In genomic region chr1:23763726-23764125, GRCm38 (mm10) we compare ENCODE assay signal across 8 mouse cellular contexts. TPM values are rescaled to one million over a fixed set of nuclear protein-coding genes. Genes with fewer than 3 reads are reported as not detected.
DNase-seq lines count a peak whose midpoint lies in the region; ATAC-seq and TF ChIP-seq lines count a peak whose summit lies in the region.

No protein-coding gene starts in this region.

- no peak overlapping the region for H3K27ac ChIP-seq in heart, embryonic 11.5 days (ENCODE audit: low read depth, low read length)
- H3K27ac ChIP-seq in heart, adult 2 months, result no peak overlapping the region
- no peak overlapping the region for H3K27ac ChIP-seq in forebrain, postnatal 0 days (ENCODE audit: low read depth, low read length)
- no peak overlapping the region for H3K27ac ChIP-seq in limb, embryonic 11.5 days (replicated peaks; ENCODE audit: low read depth, low read length)
- H3K27ac ChIP-seq in neural tube, embryonic 12.5 days, result no peak overlapping the region

- TF ChIP-seq CTCF in heart, adult 2 months (IDR thresholded peaks at IDR 0.05), result no peak
- 0 out of 2 replicates have a peak, but pooled peaks have one; percentile 24 for TF ChIP-seq CTCF in forebrain, postnatal 0 days (IDR thresholded peaks at IDR 0.05; ENCODE audit: low read depth)

- intact Hi-C loops in heart, adult 2 months (cut with DNase I), result loop anchor here (2.0 to 5.0 kb wide), 3 partner anchors 29 to 409 kb away; no protein-coding TSS in a partner anchor

- ATAC-seq in heart, embryonic 11.5 days (replicated peaks; ENCODE audit: insufficient number of reproducible peaks, low FRiP score, low TSS enrichment), result no peak
- no peak for ATAC-seq in forebrain, postnatal 0 days
- no peak for ATAC-seq in limb, embryonic 11.5 days (ENCODE audit: insufficient number of reproducible peaks, low FRiP score, low TSS enrichment, low read depth)
- no peak for ATAC-seq in neural tube, embryonic 12.5 days (ENCODE audit: low FRiP score, low read depth)

- no peak overlapping the region for H3K4me3 ChIP-seq in heart, embryonic 11.5 days (ENCODE audit: low read depth, low read length)
- no peak overlapping the region for H3K4me3 ChIP-seq in heart, adult 2 months
- peak overlapping the region; percentile 77 for H3K4me3 ChIP-seq in forebrain, postnatal 0 days (ENCODE audit: low read depth, low read length)
- H3K4me3 ChIP-seq in limb, embryonic 11.5 days (ENCODE audit: low read depth, low read length), result no peak overlapping the region
- H3K4me3 ChIP-seq in neural tube, embryonic 12.5 days, result peak overlapping the region; percentile 67

- H3K27me3 ChIP-seq in heart, embryonic 11.5 days (ENCODE audit: control insufficient read depth, insufficient read depth, low read length), result peaks cover 50% of the 10 kb centered on the region
- H3K27me3 ChIP-seq in heart, adult 2 months (ENCODE audit: control insufficient read depth, insufficient read depth, low read length), result peaks cover 12% of the 10 kb centered on the region; the same call in 1 of the 2 replicates
- peaks cover 7% of the 10 kb centered on the region; the same call in 1 of the 2 replicates for H3K27me3 ChIP-seq in forebrain, postnatal 0 days (ENCODE audit: insufficient read depth, low read length)
- H3K27me3 ChIP-seq in limb, embryonic 11.5 days (ENCODE audit: control insufficient read depth, insufficient read depth, low read length), result peaks cover 33% of the 10 kb centered on the region
- peaks cover 33% of the 10 kb centered on the region for H3K27me3 ChIP-seq in neural tube, embryonic 12.5 days (replicated peaks)

- H3K9me3 ChIP-seq in heart, embryonic 11.5 days (replicated peaks; ENCODE audit: control insufficient read depth, low read length), result no peaks in the 10 kb centered on the region
- no peaks in the 10 kb centered on the region for H3K9me3 ChIP-seq in forebrain, postnatal 0 days (ENCODE audit: low read length)
- H3K9me3 ChIP-seq in limb, embryonic 11.5 days (ENCODE audit: control insufficient read depth, low read length), result no peaks in the 10 kb centered on the region
- H3K9me3 ChIP-seq in neural tube, embryonic 12.5 days, result no peaks in the 10 kb centered on the region

- H3K4me2 ChIP-seq in heart, embryonic 11.5 days, result peak overlapping the region; percentile 98
- peak overlapping the region; percentile 89 for H3K4me2 ChIP-seq in forebrain, postnatal 0 days (ENCODE audit: low read depth)
- no peak overlapping the region for H3K4me2 ChIP-seq in limb, embryonic 11.5 days (ENCODE audit: low read depth, severe bottlenecking)
- H3K4me2 ChIP-seq in neural tube, embryonic 12.5 days (replicated peaks), result peak overlapping the region; percentile 94

- H3K79me2 ChIP-seq in heart, adult 2 months (replicated peaks; ENCODE audit: control insufficient read depth, insufficient read depth, low read length), result no peaks in the 10 kb centered on the region

- no peak for DNase-seq in heart, adult 2 months
- DNase-seq in forebrain, postnatal 0 days, result peak; percentile 40
- DNase-seq in limb, embryonic 11.5 days (ENCODE audit: low spot score), result peak; percentile 62
- no peak for DNase-seq in ovary, adult 18-20 months (ENCODE audit: low spot score)
- no peak for DNase-seq in thymus, postnatal 14 days
- DNase-seq in spleen, postnatal 4 days (ENCODE audit: low spot score in 2 of 2), result no peak

- TF ChIP-seq EP300 in heart, adult 2 months (IDR thresholded peaks at IDR 0.05; ENCODE audit: insufficient read depth, low read depth, low read length), result no peak

- peaks cover 7% of the 10 kb centered on the region; the same call in 1 of the 2 replicates for H3K4me1 ChIP-seq in heart, embryonic 11.5 days (ENCODE audit: control insufficient read depth, insufficient read depth, low read length)
- H3K4me1 ChIP-seq in heart, adult 2 months (ENCODE audit: control insufficient read depth, insufficient read depth, low read length), result no peaks in the 10 kb centered on the region
- peaks cover 9% of the 10 kb centered on the region; the same call in 1 of the 2 replicates for H3K4me1 ChIP-seq in forebrain, postnatal 0 days (ENCODE audit: insufficient read depth)
- H3K4me1 ChIP-seq in limb, embryonic 11.5 days (ENCODE audit: control insufficient read depth, insufficient read depth, low read length), result 0 out of 2 replicates have a peak, but pooled peaks cover 4% of the 10 kb centered on the region
- peaks cover 15% of the 10 kb centered on the region; the same call in 1 of the 2 replicates for H3K4me1 ChIP-seq in neural tube, embryonic 12.5 days

- H3K36me3 ChIP-seq in heart, embryonic 11.5 days (ENCODE audit: control insufficient read depth, insufficient read depth, low read length), result no peaks in the 10 kb centered on the region
- H3K36me3 ChIP-seq in heart, adult 2 months (ENCODE audit: control insufficient read depth, insufficient read depth, low read length), result no peaks in the 10 kb centered on the region
- no peaks in the 10 kb centered on the region for H3K36me3 ChIP-seq in forebrain, postnatal 0 days (ENCODE audit: insufficient read depth)
- no peaks in the 10 kb centered on the region for H3K36me3 ChIP-seq in limb, embryonic 11.5 days (ENCODE audit: control insufficient read depth, insufficient read depth, low read length)
- no peaks in the 10 kb centered on the region for H3K36me3 ChIP-seq in neural tube, embryonic 12.5 days

- TF ChIP-seq POLR2A in heart, adult 2 months (IDR thresholded peaks at IDR 0.05; ENCODE audit: insufficient read depth, low read depth, low read length), result no peak

- 3% methylated on average over 7 of the region's 7 CpGs for WGBS in heart, embryonic 11.5 days (ENCODE audit: insufficient replicate concordance)
- WGBS in heart, adult 2 months, result 7% methylated on average over 7 of the region's 7 CpGs
- 5% methylated on average over 7 of the region's 7 CpGs for WGBS in forebrain, postnatal 0 days
- 2% methylated on average over 7 of the region's 7 CpGs for WGBS in limb, embryonic 11.5 days
- WGBS in neural tube, embryonic 12.5 days, result 3% methylated on average over 7 of the region's 7 CpGs

- no peak overlapping the region for H3K9ac ChIP-seq in heart, embryonic 11.5 days (ENCODE audit: low read depth, low read length)
- H3K9ac ChIP-seq in heart, adult 2 months (ENCODE audit: low read depth, low read length), result no peak overlapping the region
- no peak overlapping the region; the same call in 1 of the 2 replicates for H3K9ac ChIP-seq in forebrain, postnatal 0 days
- H3K9ac ChIP-seq in limb, embryonic 11.5 days (ENCODE audit: low read length), result no peak overlapping the region
- H3K9ac ChIP-seq in neural tube, embryonic 12.5 days, result no peak overlapping the region

RNA-seq across cellular contexts. Expression of gene B3gat2, which starts 2.2 kb away (rescaled TPM):
- polyA plus RNA-seq in heart, embryonic 11.5 days (2014; fragmentation: Nextera tagmentation; extraction: Ambion mirVana), result 0.63 and 0.68 TPM in 2 replicates
- not detected for total RNA-seq in heart, adult 2 months (2021)
- polyA plus RNA-seq in heart, adult 2 months (2012; rRNA removed), result not detected in 2 replicates
- 15.0 and 21.3 TPM in 2 replicates for total RNA-seq in forebrain, postnatal 0 days (2014; rRNA removed)
- 8.1 and 11.1 TPM in 2 replicates for polyA plus RNA-seq in forebrain, postnatal 0 days (2015; fragmentation: Nextera tagmentation; extraction: Ambion mirVana)
- 0.54 and 0.77 TPM in 2 replicates for polyA plus RNA-seq in limb, embryonic 11.5 days (2014; fragmentation: Nextera tagmentation; extraction: Ambion mirVana)
- polyA plus RNA-seq in neural tube, embryonic 12.5 days (2016; fragmentation: Nextera tagmentation; extraction: Ambion mirVana), result 5.6 and 6.1 TPM in 2 replicates

Comparison
In these comparisons a context has a peak if more than half of its experiments do, and no peak if none do; other contexts are left out.
1. H3K4me3 ChIP-seq: peak in forebrain, postnatal 0 days (single experiment) and neural tube, embryonic 12.5 days (single experiment); none in heart, embryonic 11.5 days (single experiment), heart, adult 2 months (single experiment) and limb, embryonic 11.5 days (single experiment).
2. DNase-seq: peak in forebrain, postnatal 0 days (single experiment) and limb, embryonic 11.5 days (single experiment); none in heart, adult 2 months (0 of 2), ovary, adult 18-20 months (single experiment), thymus, postnatal 14 days (single experiment) and spleen, postnatal 4 days (0 of 2).